Mouse (Mus musculus) embryo, embryonic 10 days (tissue): ENCODE results near the gene Nipsnap3a.

ENCODE experiments used
- DNase-seq: peaks from one replicate; pipeline ENCODE4 v3.0.0-alpha.2; 2015; ENCODE audit warnings: low spot score

The Nipsnap3a gene

DNA sequence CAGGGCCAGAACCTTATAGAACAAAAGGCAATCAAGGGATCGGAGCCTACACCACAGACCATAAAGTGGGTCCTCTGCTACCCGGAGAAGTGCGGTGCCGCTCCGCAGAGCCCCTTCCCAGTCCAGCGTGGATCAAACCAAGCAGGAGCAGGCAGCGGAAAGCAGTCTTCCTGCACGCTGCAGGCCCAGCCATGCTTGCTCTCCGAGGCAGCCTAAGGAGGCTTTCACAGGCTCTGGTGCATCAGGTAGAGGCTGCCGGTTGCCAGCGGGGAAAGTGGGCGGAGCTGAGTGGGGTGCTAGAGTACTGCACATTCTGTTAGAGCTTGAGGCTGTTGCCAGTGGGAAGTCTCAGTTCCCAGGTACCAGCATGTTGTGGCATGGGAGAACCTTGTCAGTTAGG is at the start of gene Nipsnap3a:
Gene Nipsnap3a (plus strand): TSS at position 25 of the 400 bp plus-strand sequence.
- peak; percentile 21 for DNase-seq

DNA sequence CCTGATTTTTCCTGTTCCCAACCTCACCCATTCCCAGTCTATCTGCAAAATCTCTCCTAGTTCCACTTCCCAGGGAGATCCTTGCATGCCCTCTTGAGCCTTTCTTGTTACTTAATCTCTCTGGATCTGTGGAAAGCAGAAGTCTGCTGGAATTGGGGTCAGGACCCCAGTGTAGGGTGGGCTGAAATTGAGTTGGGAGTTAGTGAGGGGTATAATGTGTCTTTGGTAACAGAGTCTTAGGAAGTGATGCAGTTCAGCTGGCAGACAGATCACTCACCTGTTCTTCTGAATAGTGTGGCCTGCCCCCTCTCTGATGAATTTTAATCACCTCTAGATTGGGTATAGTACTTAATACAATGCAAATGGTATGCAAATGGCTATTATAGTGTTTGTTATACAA is 42.4 kb upstream of the Nipsnap3a start:
- no peak for DNase-seq

DNA sequence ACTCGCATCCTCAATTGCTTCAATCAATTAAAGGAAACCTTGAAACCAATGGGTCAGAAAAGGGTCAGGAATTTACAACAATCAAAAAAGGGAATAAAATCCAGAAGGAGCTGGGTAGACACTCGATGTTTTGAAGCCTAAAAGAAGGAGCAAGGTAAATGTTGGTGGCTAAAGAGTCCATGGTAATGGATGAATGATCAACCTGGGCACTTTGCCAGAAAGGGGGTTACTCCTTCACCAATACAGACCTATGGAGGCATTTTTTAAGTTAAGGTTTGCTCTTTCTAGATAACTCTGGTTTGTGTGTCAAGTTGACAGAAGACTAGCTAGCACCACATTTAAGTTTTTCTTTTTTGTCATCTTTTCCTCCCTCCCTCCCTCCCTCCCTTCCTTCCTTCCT is 40.1 kb upstream of the Nipsnap3a start:
- no peak for DNase-seq

DNA sequence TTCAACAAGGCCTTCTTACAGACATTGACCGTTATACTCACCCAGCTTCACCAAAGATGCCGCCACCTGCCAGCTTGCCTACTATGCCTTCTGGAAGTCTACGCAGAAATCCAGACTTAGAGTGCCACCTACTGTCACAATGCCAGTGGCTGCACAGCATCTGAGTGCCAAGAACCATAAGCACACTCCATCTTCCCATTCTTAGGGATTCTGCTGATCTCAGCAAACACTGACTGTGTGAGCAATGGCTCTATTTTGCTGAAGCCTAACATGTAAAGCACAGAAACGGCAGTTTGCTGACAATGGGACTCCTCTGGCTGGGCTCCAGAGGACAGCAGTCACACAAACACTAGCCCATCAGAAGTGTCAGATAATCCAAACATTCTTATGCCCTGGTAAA is 30.4 kb upstream of the Nipsnap3a start:
- peak; percentile 70 for DNase-seq

DNA sequence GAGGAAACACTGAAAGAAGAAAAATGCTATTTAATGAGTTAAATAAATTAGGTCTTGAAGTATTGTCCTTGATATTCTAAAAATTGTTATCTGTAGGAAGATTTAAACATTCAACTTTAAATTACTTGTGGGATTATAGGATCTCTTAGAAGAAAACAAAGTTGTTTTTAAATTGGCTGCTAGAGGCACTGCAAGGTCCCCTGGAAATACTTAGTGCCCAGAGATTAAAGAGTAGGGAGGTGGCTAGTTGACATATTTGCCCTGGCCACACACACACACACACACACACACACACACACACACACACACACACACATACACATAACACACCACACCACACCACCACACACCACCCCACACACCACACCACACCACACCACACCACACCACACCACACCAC is 24.8 kb upstream of the Nipsnap3a start, which contains the start of gene Olfr270:
Gene Olfr270 (plus strand): TSS at position 301 of the 400 bp plus-strand sequence.
- DNase-seq: no peak

DNA sequence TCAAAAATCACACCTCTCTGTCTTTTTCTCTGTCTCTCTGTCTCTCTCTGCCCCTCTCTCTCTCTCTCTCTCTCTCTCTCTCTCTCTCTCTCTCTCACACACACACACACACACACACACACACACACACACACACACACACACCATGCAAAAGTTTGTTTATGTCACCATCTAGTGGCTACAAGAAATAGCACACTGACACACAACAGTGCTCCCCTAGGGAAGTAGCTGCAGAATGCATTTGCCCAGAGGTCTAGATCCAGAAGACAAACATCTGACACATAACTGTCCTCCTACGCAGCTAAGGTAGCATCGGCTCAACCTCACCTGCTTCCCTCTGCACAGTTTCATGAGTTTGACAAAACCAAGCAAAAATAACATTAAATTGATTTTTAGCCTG is 3.9 kb upstream of the Nipsnap3a start:
- DNase-seq: peak; percentile 47

DNA sequence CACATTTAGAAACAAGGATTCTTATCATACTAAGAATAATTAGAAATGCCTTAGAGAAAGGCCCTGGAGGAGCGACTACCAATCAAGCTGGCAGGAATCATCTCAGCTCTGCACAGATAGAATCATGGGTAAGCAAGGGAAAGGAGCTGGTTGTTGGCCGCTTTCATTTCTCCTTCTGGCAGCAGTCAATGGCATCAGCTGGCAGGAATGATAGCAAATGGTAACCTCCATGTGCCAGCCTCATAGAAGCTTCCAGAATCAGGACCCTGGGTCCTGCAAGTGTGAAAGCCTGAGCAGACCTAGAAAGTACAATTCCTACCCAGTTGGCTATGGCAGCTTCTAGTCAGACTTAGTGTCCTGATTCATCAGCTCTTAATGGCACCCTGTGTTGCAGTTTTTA is 2.8 kb upstream of the Nipsnap3a start:
- no peak for DNase-seq

DNA sequence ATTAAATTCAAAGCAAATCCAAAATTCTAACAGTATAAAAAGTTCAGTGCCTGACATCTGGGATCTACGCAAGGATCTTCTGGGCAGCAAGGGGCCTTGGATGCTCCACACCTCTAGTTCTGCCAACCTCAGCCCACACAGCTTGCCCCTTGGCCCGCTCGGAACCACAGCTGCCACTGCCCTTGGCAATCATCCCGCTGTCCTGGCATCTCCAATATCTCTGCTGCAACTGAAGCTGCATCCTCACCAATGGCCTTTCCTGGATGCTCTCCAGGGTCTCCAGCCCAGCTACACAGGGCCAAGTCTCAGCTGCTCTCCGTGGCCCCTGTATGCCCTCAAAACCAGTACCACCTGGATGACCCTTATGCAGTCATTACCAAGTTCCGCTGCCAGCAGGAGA is 10.4 kb downstream of the Nipsnap3a start:
- no peak for DNase-seq

DNA sequence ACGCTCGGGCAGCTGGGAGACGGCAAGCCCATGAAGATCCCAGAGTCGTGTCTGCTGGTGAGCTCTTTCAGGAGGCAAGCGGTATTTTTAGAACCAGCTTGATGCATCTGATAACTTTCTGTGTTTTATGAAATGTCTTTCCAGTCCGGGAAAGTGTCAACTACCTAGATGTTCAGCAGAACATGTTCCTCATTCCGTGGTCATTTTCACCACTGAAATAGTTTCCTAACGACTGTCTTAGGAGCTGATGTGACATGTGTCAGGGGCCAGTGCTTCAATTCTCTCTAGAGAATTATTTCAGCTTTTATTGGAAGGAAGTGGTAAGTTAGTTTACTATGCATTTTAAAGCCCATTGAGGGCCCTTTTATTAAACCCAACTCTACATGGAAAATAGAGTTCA is 11.1 kb downstream of the Nipsnap3a start:
- DNase-seq: no peak

DNA sequence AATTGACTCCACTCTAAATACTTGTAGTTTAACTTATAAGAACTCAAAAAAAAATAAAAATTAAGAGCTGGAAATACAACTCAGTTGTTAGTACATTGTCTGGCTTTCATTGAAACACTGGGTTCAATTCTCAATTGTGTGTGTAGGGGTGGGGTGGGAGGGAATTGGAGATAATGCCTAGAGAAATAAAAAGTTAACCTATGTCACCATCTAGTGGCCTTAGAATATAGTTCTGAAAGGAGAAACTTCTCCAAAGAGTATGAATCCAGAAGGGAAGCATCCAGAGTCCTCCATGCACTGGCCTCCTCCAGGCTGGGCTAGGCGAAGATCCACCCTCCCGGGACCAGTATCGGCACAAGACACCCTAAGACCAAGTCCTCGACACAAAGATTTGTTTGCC is 20.1 kb downstream of the Nipsnap3a start:
- peak; percentile 18 for DNase-seq

DNA sequence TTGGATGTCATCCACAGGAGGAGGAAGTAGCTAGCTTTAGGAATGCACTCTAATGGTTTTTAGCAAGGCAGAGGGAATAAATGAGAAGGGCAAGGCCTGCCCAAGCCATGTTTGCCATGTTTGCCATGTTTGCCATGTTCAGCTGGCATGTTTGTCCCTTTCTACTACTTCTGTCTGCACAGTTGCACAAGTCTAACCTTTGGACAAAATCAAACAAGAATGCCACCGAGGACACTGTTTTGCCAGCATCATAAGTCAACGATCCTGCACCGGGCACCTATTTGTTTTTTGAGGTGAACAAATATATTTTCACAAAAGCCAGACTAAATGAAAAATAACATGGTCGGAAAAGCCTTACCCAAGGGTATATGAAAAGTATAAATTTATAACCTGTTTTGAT is 20.8 kb downstream of the Nipsnap3a start:
- DNase-seq: no peak

DNA sequence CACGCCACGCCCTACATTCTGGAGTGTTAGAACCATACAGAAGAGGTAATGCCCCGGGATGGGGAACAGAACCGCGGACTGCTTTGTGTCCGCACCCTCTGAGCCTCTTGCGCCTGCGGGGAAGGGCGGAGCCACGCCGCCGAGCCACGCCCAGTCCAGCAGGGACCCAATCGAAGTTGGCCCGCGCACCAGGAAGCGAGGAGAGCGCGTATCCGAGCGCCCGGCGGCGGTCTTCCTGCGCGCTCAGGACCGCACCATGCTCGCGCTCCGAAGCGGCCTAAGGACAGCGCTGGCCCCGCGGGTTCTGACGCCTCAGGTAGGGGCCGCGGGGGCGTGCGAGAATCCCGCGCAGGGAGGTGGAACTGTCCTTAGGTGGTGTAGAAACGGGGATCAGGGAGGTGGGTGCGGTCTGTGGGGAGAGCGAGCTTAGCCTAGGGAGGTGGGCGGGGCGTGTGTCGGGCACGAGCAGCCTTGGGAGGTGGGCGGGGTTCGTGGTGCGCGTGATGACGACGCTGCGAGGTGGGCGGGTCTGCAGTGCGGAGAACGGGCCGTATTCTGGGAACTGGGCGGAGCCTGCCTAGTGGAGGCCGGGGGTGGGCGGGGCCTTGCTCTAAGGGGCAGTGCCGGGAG is 22.8 kb downstream of the Nipsnap3a start, which contains the start of gene Nipsnap3b:
Gene Nipsnap3b (plus strand): TSS at position 149 of the 630 bp plus-strand sequence.
- DNase-seq: peak; percentile 98

DNA sequence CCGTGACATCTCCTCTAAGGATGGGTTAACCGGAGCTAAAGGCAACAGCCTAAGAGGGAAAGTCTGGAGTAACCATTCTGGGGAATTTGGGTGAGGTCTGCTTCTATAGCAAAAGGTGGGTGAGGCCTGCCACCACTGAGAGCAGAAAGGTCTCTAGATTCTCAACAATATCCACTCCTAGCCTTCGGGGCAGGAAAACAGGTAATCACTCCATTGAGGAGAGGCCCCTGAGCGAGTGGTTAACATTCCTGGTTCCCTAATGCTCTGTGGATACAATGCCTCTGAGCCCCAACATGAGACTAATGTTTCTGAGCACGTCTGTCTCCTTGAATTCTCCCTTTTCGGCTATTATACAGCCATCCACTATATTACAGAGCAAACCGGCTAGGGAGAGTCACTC is 25.3 kb downstream of the Nipsnap3a start:
- no peak for DNase-seq

DNA sequence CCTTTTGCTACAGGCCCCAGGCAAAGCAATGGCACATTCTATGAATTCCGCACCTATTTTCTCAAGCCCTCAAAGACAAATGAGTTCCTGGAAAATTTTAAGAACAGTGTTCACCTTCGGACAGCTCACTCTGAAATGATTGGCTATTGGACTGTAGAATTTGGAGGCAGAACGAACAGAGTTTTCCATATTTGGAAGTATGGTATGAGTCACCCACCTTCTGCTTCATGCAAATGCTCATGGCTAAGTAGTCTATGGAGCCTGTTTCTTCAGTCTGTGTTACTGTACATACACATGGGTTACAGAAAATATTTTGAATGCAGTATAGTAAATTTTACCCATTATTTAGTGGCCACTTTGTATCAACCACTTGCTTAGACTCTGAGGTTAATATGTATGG is 26.0 kb downstream of the Nipsnap3a start:
- DNase-seq: no peak

DNA sequence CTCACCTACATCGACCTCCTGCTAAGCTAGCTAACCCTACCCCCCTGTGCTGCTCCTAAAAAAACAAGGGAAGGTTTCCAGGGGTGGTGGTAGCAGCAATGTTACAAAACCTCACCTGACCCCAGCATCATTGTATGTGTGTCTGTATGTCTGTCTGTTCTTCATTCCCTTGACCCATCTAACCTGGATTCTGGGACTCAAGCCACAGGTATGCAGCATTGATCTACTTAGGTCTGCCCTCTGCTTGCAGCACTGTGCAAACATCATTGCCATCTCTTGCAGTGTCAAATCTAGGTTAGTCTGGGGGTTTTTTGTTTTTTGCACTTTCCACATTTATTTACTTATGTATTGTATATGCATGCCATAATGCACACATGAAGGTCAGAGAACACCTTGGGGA is 29.3 kb downstream of the Nipsnap3a start:
- DNase-seq: no peak

DNA sequence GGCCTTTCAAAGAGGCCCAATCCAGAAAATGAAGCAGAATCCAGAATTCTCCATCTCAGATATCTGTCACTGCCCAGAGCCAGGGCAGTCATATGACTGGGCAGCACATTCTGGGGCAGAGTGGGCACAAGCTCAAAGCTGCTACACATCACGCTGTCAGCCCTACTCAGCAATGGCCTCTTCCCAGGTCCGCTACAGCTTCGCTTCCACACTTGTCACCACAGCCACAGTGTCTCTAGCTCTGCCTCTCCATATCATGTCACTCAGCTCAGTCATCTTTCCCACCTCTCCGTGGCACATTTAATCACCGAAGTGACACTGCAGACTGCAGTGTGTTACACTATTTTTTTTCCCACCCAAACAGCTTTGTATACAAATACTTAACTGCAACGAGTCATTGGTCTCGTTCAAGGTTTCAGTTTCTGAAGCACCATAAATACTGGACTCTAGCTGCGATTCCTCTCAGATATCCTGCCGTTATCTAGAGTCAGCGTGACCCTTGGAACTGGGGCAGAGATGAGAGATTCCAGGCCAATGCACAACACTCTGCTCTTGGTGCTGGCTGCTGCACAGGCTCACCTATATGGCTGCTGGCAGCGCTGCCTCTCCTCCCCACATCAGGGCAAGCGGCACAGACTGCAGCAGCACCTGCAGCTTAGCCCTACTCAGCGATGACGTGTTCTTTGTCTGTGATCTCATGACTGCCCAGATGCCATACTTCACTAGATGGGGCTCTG is 34.3 kb downstream of the Nipsnap3a start:
- no peak for DNase-seq

DNA sequence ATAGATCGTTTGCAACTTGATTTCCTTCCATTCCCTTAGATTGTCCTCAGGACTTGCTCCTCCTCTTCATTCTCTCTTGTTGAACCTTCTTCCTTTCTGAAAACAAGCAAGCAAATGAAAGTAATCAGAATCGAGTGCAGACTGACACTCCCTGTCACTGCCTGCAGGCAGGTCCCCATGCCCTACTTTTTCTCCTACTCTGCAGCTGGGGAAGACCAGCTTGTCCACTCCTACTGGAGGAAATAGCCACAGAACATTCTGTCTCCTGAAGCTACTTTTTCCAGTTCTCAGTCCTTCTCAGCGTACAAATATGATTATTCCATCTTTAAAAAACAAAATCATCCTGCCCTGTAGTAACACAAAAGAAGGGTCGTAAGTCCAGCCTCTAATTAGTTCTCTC is 35.3 kb downstream of the Nipsnap3a start:
- DNase-seq: no peak

DNA sequence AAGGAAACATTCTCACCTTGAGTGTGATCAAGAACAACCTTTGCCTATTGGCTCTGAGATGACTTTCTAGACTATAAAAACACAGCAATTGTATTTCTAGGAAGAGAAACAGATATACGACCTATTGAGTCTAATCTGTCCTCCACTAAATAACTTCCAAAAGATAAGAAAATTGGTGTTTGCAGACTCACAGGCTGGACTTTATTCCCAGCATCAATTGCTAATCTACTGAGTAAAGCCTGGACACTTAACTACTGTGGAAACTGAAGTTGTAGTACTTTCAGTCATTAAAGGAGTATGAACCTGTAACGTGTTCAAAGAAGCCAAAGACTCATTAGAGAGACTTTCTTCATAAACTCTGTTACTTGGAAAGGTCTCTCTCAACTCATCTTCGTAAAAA is 38.7 kb downstream of the Nipsnap3a start:
- no peak for DNase-seq

DNA sequence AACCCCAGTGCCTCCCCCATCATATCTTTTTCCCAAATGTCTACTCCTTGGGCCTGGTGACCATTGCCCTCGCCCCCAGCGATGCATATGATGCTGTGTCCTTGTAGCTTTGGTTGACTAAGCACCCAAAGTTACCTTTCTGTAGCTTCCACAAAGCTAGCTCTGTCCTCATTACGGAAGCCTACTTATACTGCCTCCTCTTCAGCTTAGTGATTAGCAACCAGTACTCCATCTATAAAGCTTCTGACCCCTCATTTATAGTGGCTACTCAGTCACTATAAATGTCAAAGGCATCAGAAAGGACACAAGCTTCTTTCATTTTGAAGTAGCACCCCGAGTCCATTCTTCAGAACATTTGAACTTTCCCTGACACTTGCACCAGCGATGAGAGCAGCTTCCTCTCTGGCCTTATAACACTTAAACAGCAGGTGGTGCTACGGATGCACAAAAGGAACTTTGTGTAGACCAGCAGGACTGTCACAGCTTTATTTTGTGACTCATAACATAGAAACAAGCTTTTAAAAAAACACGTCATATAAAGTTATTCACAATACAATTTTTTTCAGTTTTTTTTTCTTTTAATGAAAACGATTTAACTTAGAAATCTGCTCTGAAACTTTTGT is 41.4 kb downstream of the Nipsnap3a start:
- peak; percentile 77 for DNase-seq

DNA sequence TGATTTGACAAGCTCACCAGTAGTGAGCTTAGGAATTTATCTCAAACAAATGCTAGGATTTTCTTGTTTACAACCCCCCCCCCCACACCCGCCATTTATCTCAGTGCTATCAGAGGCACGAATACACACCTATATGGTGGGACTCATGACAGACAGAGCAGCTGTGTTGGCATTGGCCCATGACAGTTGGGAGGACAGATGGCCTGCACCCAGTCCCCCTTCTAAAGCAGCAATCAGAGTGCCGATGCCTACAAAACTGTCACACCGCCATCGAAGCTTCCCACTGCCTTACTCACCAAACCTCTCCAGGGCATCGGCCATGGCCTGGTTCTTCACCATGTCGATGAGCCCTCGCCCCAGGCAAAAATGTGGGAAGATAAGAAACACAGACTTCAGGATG is 54.7 kb downstream of the Nipsnap3a start:
- DNase-seq: no peak

DNA sequence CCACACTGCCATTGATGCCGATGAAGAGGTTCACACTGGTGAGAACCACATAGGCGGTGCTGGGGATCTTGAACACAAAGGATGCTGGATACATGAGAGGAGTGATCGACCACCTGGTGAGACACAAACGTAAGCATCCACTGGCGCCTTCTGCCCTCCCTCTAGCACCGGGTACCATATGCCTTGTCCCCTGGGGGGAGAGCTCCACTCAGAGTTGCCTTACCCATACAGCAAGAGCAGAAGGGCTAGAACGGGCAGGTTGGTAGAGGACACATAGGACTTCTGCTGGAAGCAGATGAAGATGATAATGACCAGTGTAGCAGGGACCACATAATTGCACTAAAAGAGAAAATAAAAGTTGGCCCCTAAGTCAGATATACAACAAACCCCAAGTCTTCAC is 56.7 kb downstream of the Nipsnap3a start:
- no peak for DNase-seq

DNA sequence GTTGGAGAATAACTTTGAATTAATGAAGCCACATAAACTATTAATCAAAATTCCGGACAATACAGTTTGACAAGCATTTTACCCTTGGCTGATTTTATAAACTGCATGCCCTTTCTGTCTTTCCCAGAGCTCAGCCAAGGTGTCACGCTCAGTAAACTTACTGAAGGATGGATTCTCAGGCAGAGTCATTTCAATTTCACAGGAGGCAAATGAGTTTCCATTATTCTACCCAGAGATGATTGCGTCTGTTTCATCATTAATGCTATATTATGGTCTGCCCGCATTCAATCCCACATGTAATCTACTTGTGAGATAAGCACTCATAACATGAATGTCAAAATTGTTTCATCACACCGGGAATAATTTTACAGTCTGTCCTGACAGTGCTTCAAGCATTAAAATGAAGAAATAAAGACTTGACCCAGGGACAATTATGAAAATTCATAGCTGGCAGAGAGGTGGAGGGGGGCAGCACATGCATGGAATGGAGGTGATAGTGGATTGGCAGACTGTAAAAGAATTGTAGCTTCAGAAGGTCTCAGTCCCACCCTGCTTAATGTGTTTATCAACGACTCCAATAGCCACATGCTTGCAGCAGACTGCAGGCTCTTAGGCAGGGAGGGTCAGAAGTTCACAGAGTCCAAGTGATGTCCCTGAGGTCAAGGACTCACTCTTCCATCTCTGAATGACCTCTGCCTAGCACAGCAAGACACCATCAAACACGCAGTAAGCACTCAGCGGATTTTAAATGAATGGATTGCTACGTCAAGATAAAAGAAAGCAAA is 57.4 kb downstream of the Nipsnap3a start:
- peak; percentile 10 for DNase-seq
